ENCODE assay signal across 18 mouse cellular contexts in genomic region chr17:15152477-15152876, GRCm38 (mm10).
DNase-seq lines count a peak whose midpoint lies in the region; ATAC-seq and TF ChIP-seq lines count a peak whose summit lies in the region.
"Had no signal": no experiment of that assay in that cellular context is flagged by ENCODE, and none has a peak within 500 bp of the region (broad histone marks: within the 10 kb centered on the region; RNA-seq: fewer than 3 reads in every experiment).

No protein-coding gene starts in this region.

- H3K4me3 ChIP-seq in heart, embryonic 13.5 days = no peak overlapping the region
- no peak overlapping the region for H3K4me3 ChIP-seq in heart, adult 2 months
- H3K4me3 ChIP-seq in kidney, adult 2 months (ENCODE audit: insufficient read depth, low read depth, low read length) = no peak overlapping the region
- H3K4me3 ChIP-seq in kidney, embryonic 16.5 days (ENCODE audit: low read length) = no peak overlapping the region
- H3K4me3 ChIP-seq: embryonic facial prominence, embryonic 10.5 days; forebrain, embryonic 13.5 days; hindbrain, embryonic 10.5 days; intestine, embryonic 15.5 days had no signal

- no peak for ATAC-seq in heart, embryonic 13.5 days (ENCODE audit: extremely low read depth, insufficient number of reproducible peaks, low FRiP score, low TSS enrichment)
- ATAC-seq in kidney, embryonic 16.5 days (ENCODE audit: low FRiP score, low TSS enrichment) = 0 out of 2 replicates have a peak, but pooled peaks have one; percentile 14
- ATAC-seq: forebrain, embryonic 13.5 days; forebrain, postnatal 0 days; intestine, embryonic 15.5 days had no signal

- H3K36me3 ChIP-seq in heart, embryonic 13.5 days = no peaks in the 10 kb centered on the region
- no peaks in the 10 kb centered on the region for H3K36me3 ChIP-seq in heart, adult 2 months (ENCODE audit: control insufficient read depth, insufficient read depth, low read length)
- no peaks in the 10 kb centered on the region for H3K36me3 ChIP-seq in kidney, adult 2 months (ENCODE audit: control insufficient read depth, insufficient read depth, low read length)
- H3K36me3 ChIP-seq in kidney, embryonic 16.5 days (ENCODE audit: insufficient read depth, low read length) = no peaks in the 10 kb centered on the region
- H3K36me3 ChIP-seq: embryonic facial prominence, embryonic 10.5 days; hindbrain, embryonic 10.5 days; intestine, embryonic 15.5 days had no signal

- peaks cover 5% of the 10 kb centered on the region; the same call in 1 of the 2 replicates for H3K27me3 ChIP-seq in heart, embryonic 13.5 days (replicated peaks)
- no peaks in the 10 kb centered on the region for H3K27me3 ChIP-seq in heart, adult 2 months (ENCODE audit: control insufficient read depth, insufficient read depth, low read length)
- H3K27me3 ChIP-seq in kidney, adult 2 months (replicated peaks; ENCODE audit: control insufficient read depth, insufficient read depth, low read length) = no peaks in the 10 kb centered on the region
- no peaks in the 10 kb centered on the region for H3K27me3 ChIP-seq in kidney, embryonic 16.5 days (ENCODE audit: insufficient read depth, low read length)
- H3K27me3 ChIP-seq: CH12.LX; forebrain, embryonic 13.5 days; intestine, embryonic 15.5 days had no signal

- peak overlapping the region; percentile 63 for H3K27ac ChIP-seq in heart, embryonic 13.5 days (replicated peaks)
- no peak overlapping the region for H3K27ac ChIP-seq in heart, adult 2 months
- H3K27ac ChIP-seq in kidney, adult 2 months (ENCODE audit: insufficient read depth, low read depth, low read length) = no peak overlapping the region
- no peak overlapping the region; the same call in 1 of the 2 replicates for H3K27ac ChIP-seq in kidney, embryonic 16.5 days (ENCODE audit: low read length)
- H3K27ac ChIP-seq: embryonic facial prominence, embryonic 10.5 days; forebrain, embryonic 13.5 days; hindbrain, embryonic 10.5 days; hindbrain, embryonic 14.5 days; intestine, embryonic 15.5 days had no signal

- H3K79me2 ChIP-seq in heart, adult 2 months (replicated peaks; ENCODE audit: control insufficient read depth, insufficient read depth, low read length) = no peaks in the 10 kb centered on the region

- no peak for TF ChIP-seq POLR2A in heart, adult 2 months (IDR thresholded peaks at IDR 0.05; ENCODE audit: insufficient read depth, low read depth, low read length)
- TF ChIP-seq POLR2A in kidney, adult 2 months (IDR thresholded peaks at IDR 0.05; ENCODE audit: low read depth, low read length) = no peak

- WGBS in heart, embryonic 13.5 days = 19% methylated on average over 7 of the region's 7 CpGs
- 40% methylated on average over 7 of the region's 7 CpGs for WGBS in heart, adult 2 months
- WGBS in kidney, adult 2 months = 61% methylated on average over 7 of the region's 7 CpGs
- 46% methylated on average over 7 of the region's 7 CpGs for WGBS in kidney, embryonic 16.5 days

- peaks cover 15% of the 10 kb centered on the region for H3K4me1 ChIP-seq in heart, embryonic 13.5 days
- H3K4me1 ChIP-seq in heart, adult 2 months (ENCODE audit: control insufficient read depth, insufficient read depth, low read length) = peaks cover 9% of the 10 kb centered on the region
- H3K4me1 ChIP-seq in kidney, adult 2 months (ENCODE audit: control insufficient read depth, insufficient read depth, low read length) = no peaks in the 10 kb centered on the region; the same call in 1 of the 2 replicates
- no peaks in the 10 kb centered on the region for H3K4me1 ChIP-seq in kidney, embryonic 16.5 days (ENCODE audit: insufficient read depth, low read length)
- H3K4me1 ChIP-seq: forebrain, embryonic 13.5 days; intestine, embryonic 15.5 days had no signal

- no peak overlapping the region; the same call in 1 of the 2 replicates for H3K4me2 ChIP-seq in heart, embryonic 13.5 days
- no peak overlapping the region for H3K4me2 ChIP-seq in kidney, embryonic 16.5 days (replicated peaks; ENCODE audit: low read depth, low read length)
- H3K4me2 ChIP-seq: forebrain, embryonic 13.5 days; hindbrain, embryonic 14.5 days; intestine, embryonic 15.5 days had no signal

- intact Hi-C loops in heart, adult 2 months (cut with DNase I) = no loop called here

- H3K9me3 ChIP-seq in heart, embryonic 13.5 days = no peaks in the 10 kb centered on the region
- H3K9me3 ChIP-seq in kidney, embryonic 16.5 days (ENCODE audit: low read length) = no peaks in the 10 kb centered on the region
- H3K9me3 ChIP-seq: embryonic facial prominence, embryonic 10.5 days; forebrain, embryonic 13.5 days; hindbrain, embryonic 10.5 days; intestine, embryonic 15.5 days had no signal

- no peak overlapping the region for H3K9ac ChIP-seq in heart, embryonic 13.5 days
- no peak overlapping the region for H3K9ac ChIP-seq in heart, adult 2 months (ENCODE audit: low read depth, low read length)
- H3K9ac ChIP-seq in kidney, embryonic 16.5 days (replicated peaks; ENCODE audit: low read length) = no peak overlapping the region
- H3K9ac ChIP-seq: forebrain, embryonic 13.5 days; forebrain, postnatal 0 days; hindbrain, embryonic 14.5 days; intestine, embryonic 15.5 days had no signal

- no peak for TF ChIP-seq CTCF in heart, adult 2 months (IDR thresholded peaks at IDR 0.05)
- no peak for TF ChIP-seq CTCF in kidney, adult 2 months (conservative IDR thresholded peaks at IDR 0.05; ENCODE audit: insufficient read depth, insufficient read length, low read depth, low read length)

- TF ChIP-seq EP300 in heart, adult 2 months (IDR thresholded peaks at IDR 0.05; ENCODE audit: insufficient read depth, low read depth, low read length) = no peak

- DNase-seq in heart, adult 2 months = no peak
- peak; percentile 22 for DNase-seq in kidney, adult 2 months
- DNase-seq in kidney, postnatal 4 days = no peak
- no peak for DNase-seq in kidney, postnatal 25 days
- DNase-seq in MEL-GATA-1-ER (ENCODE audit: extremely low read depth, low read depth) = peak; percentile 9
- DNase-seq: adrenal gland, adult 8-10 months; cerebellum, adult 2 months; cerebellum, postnatal 10 days; forebrain, postnatal 0 days; gastrocnemius, postnatal 14 days had no signal

Comparison
In these comparisons a context has a peak if more than half of its experiments do, and no peak if none do; other contexts are left out.
1. DNase-seq: peak in kidney, adult 2 months (single experiment) and MEL-GATA-1-ER (single experiment); none in heart, adult 2 months (0 of 2), kidney, postnatal 4 days (0 of 2) and kidney, postnatal 25 days (0 of 2).